Mouse (Mus musculus) brain, embryonic 14.5 days (tissue): ENCODE data around the gene Rnf214. TPM values are rescaled to one million over a fixed set of nuclear protein-coding genes. Genes with fewer than 3 reads are reported as not detected.

Experiments
- DNase-seq: peaks from one replicate; pipeline ENCODE4 v3.0.0-alpha.2; 2011; ENCODE audit warnings: low read depth
- CTCF ChIP-seq: fragments of 200-500 bp; IDR thresholded peaks from 2 replicates; pipeline ENCODE4 v1.5.1; 2012; ENCODE audit warnings: inconsistent platforms, mild to moderate bottlenecking, moderate library complexity, borderline replicate concordance; ENCODE audit not compliant: insufficient read depth, insufficient read length; ENCODE audit errors: extremely low read depth
- POLR2A ChIP-seq: fragments of 200-500 bp; IDR thresholded peaks from 2 replicates; pipeline ENCODE4 v1.6.1; 2012; ENCODE audit warnings: mild to moderate bottlenecking, inconsistent platforms, borderline replicate concordance; ENCODE audit not compliant: poor library complexity, insufficient read depth, insufficient read length, severe bottlenecking; ENCODE audit errors: extremely low read depth
- polyA plus RNA-seq: library from polyadenylated mRNA; depleted of rRNA; stranded (reverse); fragments of >200 nt; gene quantifications from 2 replicates; pipeline ENCODE4 v1.2.3, GENCODE M21; 2012

Gene Rnf214
- polyA plus RNA-seq, 1 experiment, result 68.0 TPM

- TF ChIP-seq POLR2A (no peak), CTCF (no peak)
- DNase-seq, result no peak
Measured at GRCm38 (mm10) chr9:45944506-45945400, 38.0 kb upstream of the Rnf214 start.

DNA sequence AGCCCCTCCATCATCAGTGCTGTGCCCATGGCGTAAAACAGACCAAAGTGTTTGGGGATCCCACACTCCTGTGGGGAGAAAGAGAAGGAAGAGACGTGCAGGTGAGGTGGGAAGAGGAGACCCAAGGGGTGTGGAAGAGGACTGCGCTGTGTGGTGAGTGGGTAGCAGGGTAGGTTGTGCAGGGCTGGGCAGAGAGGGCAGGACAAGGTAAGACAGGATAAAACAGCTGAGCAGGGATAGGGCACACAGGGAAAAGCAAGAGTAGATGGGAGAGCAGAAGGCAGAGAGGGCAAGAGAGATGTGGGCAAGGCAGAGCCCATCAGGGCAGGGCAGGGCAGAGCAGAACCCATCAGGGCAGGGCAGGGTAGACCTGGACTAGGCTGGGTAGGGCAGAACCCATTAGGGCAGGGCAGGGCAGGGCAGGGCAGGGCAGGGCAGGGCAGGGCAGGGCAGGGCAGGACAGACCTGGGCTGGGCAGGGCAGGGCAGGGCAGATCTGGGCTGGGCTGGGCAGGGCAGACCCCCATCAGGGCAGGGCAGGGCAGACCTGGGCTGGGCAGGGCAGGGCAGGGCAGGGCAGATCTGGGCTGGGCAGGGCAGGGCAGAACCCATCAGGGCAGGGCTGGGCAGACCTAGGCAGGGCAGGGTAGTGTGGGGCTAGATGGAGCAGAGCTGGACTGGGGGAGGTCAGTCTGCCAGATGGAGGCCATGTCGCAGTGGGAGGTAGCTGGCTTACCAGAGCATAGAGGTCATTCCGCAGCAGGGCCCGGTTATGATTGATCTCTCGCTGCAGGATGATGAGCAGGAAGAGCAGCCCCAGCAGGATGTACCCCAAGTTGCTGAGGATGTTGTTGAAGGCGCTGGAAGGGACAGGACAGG is 37.2 kb upstream of the Rnf214 start:
- no peak for TF ChIP-seq POLR2A
- no peak for TF ChIP-seq CTCF

DNA sequence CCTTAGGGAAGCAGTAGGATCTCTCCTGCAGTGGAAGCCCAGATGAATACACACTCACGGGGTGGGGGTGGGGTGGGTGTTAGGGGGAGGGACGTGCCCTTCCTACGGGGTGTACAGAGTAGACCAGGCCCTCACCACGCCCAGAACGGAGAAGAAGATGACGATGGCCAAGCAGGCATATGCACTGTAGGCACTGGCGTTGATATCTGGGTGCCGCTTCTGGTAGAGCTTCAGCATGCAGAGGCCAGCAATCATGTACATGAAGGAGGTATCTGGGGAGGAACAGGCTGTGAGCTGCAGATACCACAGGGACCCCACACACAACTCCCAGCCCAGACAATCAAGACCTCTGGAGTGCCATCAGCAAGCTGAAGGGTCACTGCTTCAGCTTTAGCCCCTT is 36.2 kb upstream of the Rnf214 start:
- no peak for DNase-seq
- TF ChIP-seq POLR2A, result no peak
- no peak for TF ChIP-seq CTCF

More for the DNA sequence above, 37.2 kb upstream of the Rnf214 start:
- no peak for DNase-seq

- no peak for DNase-seq
- TF ChIP-seq POLR2A (no peak), CTCF (no peak)
Measured at GRCm38 (mm10) chr9:45942464-45942863, 35.8 kb upstream of the Rnf214 start.

DNA sequence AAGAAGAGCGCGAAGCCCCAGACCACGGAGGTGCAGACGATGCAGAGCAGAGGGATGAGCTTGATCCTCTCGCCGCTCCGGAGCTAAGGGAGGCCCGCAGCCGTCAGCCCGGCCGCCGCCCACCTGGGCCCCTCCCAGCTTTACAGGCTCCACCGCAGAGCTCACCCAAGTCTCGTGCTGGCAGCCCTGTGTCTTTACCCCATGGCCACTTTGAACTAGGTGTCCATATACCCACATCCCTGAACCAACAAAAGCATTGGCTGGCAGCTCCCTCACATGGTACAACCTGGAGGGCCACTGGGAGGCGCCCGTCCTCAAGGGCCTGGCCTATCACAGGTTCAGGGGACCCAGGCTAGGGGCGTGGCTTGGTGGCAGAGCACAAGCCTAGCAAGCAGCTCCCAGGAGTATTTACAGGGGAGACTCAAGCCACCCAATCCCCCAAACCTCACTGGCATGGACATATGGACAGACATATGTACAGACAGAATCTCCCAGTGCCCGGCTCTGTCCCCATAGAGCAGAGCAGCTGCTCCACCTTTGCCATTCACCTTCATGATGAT is 34.7 kb upstream of the Rnf214 start:
- peak; percentile 13 for DNase-seq
- TF ChIP-seq CTCF, result no peak
- no peak for TF ChIP-seq POLR2A

- DNase-seq, result no peak
Measured at GRCm38 (mm10) chr9:45939794-45940193, 33.1 kb upstream of the Rnf214 start.

GRCm38 (mm10) chr9:45938952-45939637 is 32.4 kb upstream of the Rnf214 start:
- DNase-seq, result no peak
- TF ChIP-seq POLR2A (no peak), CTCF (no peak)

More at GRCm38 (mm10) chr9:45939794-45940193, 33.1 kb upstream of the Rnf214 start:
- TF ChIP-seq CTCF, result no peak
- no peak for TF ChIP-seq POLR2A

DNA sequence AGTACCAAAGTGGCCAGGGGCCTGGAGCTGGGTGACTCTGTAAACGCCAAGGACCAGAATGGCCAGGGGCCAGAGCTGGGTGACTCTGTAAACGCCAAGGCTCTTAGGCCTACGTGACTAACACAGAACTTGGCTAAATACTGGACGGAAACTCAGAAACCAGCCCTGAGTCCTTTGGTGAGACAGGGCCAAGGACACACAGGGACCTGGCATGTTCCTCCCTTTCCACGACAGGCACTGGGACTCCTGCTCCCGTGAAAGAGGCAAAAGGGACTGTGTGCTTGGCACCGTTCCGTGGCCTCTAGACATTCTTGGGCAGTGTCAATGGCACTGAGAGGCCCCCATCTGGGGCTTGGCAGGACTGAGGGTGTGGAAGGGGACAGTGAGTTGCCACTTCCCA is 31.4 kb upstream of the Rnf214 start:
- no peak for DNase-seq

GRCm38 (mm10) chr9:45936883-45937282 is 30.2 kb upstream of the Rnf214 start:
- peak; percentile 70; the same call in 1 of the 2 replicates for TF ChIP-seq CTCF
- no peak for TF ChIP-seq POLR2A
- peak; percentile 75 for DNase-seq

More for the DNA sequence above, 31.4 kb upstream of the Rnf214 start:
- no peak for TF ChIP-seq CTCF
- no peak for TF ChIP-seq POLR2A

DNA sequence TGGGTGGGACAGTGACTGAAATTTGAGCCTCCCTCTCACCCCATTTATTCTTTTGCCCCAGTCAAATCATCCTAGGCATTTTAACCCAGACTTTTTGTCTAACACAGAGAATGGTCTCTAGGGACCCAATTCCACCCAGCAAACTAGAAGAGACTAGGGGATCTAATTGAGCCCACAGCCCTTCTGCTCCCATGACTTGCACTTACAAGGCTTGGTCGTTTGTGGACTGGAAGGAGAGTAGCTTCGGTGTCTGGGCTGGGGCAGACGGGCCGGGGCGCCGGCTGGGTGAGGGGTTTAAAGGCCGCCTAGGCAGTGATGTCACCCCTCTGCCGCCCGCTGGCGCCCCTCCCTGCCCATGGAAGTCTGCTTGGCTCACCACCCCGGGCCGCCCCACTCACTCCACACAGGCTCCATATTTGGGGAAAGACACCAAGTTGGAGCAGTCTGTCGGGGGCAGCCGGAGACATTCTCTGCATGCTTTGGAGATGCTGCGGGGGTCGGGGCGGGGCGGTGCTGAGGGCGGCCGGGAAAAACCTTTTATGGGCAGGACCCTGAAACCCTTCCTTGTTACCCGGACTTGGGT is 29.0 kb upstream of the Rnf214 start, which contains the start of gene Tagln:
Gene Tagln, minus strand, starts transcription at position 431 of the 583 bp plus-strand sequence.
- DNase-seq, result no peak
- TF ChIP-seq POLR2A (no peak), CTCF (no peak)
